Mouse (Mus musculus) heart, embryonic 11.5 days (tissue): ENCODE data around the gene Enpp4. TPM values are rescaled to one million over a fixed set of nuclear protein-coding genes. Genes with fewer than 3 reads are reported as not detected.

Experiments
- ATAC-seq: fragments of 200-750 bp; cut with Nextera tagmentation; replicated peaks from 2 replicates; pipeline ENCODE4 v1.8.0; 2017; ENCODE audit warnings: moderate library complexity; ENCODE audit not compliant: insufficient number of reproducible peaks, low FRiP score, low TSS enrichment
- H3K27ac ChIP-seq: fragments of 300-500 bp; sonication (generic); 2 replicates; pipeline ENCODE4 v1.5.1; 2014; ENCODE audit warnings: mild to moderate bottlenecking, low read depth, low read length
- H3K27me3 ChIP-seq: fragments of 300-500 bp; sonication (generic); 2 replicates; pipeline ENCODE4 v1.6.1; 2014; ENCODE audit warnings: mild to moderate bottlenecking, low read length, mixed read lengths; ENCODE audit not compliant: control insufficient read depth, insufficient read depth
- H3K36me3 ChIP-seq: fragments of 300-500 bp; sonication (generic); 2 replicates; pipeline ENCODE4 v1.6.1; 2014; ENCODE audit warnings: mild to moderate bottlenecking, low read length, moderate library complexity, mixed read lengths; ENCODE audit not compliant: control insufficient read depth, insufficient read depth
- H3K4me1 ChIP-seq: fragments of 300-500 bp; sonication (generic); 2 replicates; pipeline ENCODE4 v1.6.1; 2014; ENCODE audit warnings: low read length; ENCODE audit not compliant: control insufficient read depth, insufficient read depth
- H3K4me2 ChIP-seq: fragments of 300-500 bp; sonication (generic); 2 replicates; pipeline ENCODE4 v1.6.1; 2014; ENCODE audit warnings: mild to moderate bottlenecking, moderate library complexity
- H3K4me3 ChIP-seq: fragments of 300-500 bp; sonication (generic); 2 replicates; pipeline ENCODE4 v1.5.1; 2014; ENCODE audit warnings: low read depth, low read length
- H3K9ac ChIP-seq: fragments of 300-500 bp; sonication (generic); 2 replicates; pipeline ENCODE4 v1.6.1; 2014; ENCODE audit warnings: mild to moderate bottlenecking, low read depth, low read length, moderate library complexity
- H3K9me3 ChIP-seq: fragments of 300-500 bp; sonication (generic); replicated peaks from 2 replicates; pipeline ENCODE4 v1.6.1; 2016; ENCODE audit warnings: low read length; ENCODE audit not compliant: control insufficient read depth
- WGBS: fragments of 180-500 bp; shearing (Covaris S2); extraction: QIAGEN DNeasy Blood & Tissue Kit; methylation state at CpG from one replicate; pipeline ENCODE4 v1.1.7; 2014; ENCODE audit not compliant: insufficient replicate concordance; 5-methylcytosine and 5-hydroxymethylcytosine counted together
- polyA plus RNA-seq: library from polyadenylated mRNA; unstranded; fragments of >200 nt; fragmentation: Nextera tagmentation; extraction: Ambion mirVana; gene quantifications from 2 replicates; pipeline ENCODE4 v1.2.1, GENCODE M21; 2014

The Enpp4 gene
- polyA plus RNA-seq, 1 experiment from 2014 or later: 6.8 TPM

GRCm38 (mm10) chr17:44116584-44116983 lies 11.0 kb upstream of the Enpp4 start:
- 71% methylated on average over 2 of the region's 2 CpGs for WGBS
- no peaks in the 10 kb centered on the region for H3K9me3 ChIP-seq
- no peaks in the 10 kb centered on the region for H3K36me3 ChIP-seq
- H3K4me2 ChIP-seq: no peak overlapping the region
- no peaks in the 10 kb centered on the region for H3K27me3 ChIP-seq
- no peak for ATAC-seq
- no peak overlapping the region for H3K4me3 ChIP-seq
- H3K4me1 ChIP-seq: no peaks in the 10 kb centered on the region
- H3K9ac ChIP-seq: no peak overlapping the region
- H3K27ac ChIP-seq: no peak overlapping the region

DNA sequence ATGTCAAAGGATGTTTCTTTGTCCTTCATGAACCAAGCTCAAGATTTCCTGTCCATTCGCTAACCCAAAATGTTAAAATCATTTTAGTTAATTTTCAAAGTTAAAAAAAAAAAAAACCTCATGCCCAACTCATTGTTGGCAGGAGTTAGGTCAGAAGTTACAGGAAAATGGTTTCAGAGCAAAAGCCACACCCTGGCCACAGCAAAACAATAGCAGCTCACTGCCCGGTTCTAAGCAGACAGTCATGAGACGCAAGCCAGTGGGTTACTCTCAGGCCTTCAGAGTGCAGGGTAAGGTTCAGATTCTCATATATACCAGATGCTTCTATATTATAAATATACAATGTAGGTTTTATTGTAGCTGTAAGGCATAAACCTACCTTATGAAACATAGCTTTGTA lies 2.7 kb upstream of the Enpp4 start:
- peaks cover 3% of the 10 kb centered on the region; the same call in 1 of the 2 replicates for H3K4me1 ChIP-seq

DNA sequence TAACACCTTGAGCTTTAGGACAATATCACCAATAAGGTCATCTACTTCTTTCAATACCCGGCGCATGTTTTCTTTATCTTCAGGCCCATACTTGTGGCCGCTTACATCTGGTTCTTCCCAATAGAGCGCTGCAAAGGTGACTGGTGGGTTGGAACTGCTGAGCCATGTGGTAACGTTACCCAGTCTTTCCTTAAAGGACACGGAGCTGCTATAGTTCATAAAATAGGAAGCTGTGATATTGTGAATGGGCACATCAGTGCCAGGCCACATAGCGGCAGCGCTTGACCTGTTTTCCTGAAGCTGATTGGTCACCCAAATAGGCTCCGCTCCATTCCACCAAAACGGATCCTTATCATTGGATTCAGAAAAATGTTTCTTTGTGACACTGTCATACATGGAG lies 3.6 kb downstream of the Enpp4 start:
- Histone ChIP-seq H3K27me3 (no peaks in the 10 kb centered on the region; the same call in 1 of the 2 replicates), H3K9ac (no peak overlapping the region), H3K4me2 (no peak overlapping the region), H3K9me3 (no peaks in the 10 kb centered on the region), H3K36me3 (no peaks in the 10 kb centered on the region), H3K4me1 (peaks cover 3% of the 10 kb centered on the region; the same call in 1 of the 2 replicates), H3K27ac (no peak overlapping the region), H3K4me3 (no peak overlapping the region)
- WGBS: 86% methylated on average over 10 of the region's 10 CpGs
- no peak for ATAC-seq

More for the DNA sequence above, 2.7 kb upstream of the Enpp4 start:
- ATAC-seq: no peak
- H3K27ac ChIP-seq: no peak overlapping the region
- H3K4me2 ChIP-seq: no peak overlapping the region
- WGBS: 68% methylated on average over 3 of the region's 3 CpGs
- no peaks in the 10 kb centered on the region for H3K36me3 ChIP-seq
- no peak overlapping the region for H3K9ac ChIP-seq
- H3K27me3 ChIP-seq: no peaks in the 10 kb centered on the region
- H3K4me3 ChIP-seq: no peak overlapping the region
- H3K9me3 ChIP-seq: no peaks in the 10 kb centered on the region

DNA sequence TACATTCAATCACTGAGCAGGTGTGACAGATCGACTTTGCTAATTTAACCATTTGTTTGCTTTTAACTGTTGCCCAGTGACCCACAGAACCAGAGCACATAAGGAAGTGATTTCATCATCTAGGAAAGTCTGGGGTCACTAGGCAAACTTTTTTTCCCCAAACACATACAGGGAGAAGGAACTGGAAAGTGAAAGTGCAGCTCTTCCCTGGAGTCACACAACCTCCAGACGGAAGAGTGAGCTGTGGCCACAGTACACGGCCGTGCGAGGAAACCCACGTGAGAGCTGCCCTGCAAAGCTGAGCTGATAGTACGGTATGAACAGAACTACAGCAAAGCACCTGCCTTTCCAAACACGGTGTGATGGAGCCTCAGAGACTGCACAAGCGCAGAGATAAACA lies 4.7 kb downstream of the Enpp4 start:
- ATAC-seq: no peak
- no peak overlapping the region for H3K4me2 ChIP-seq
- WGBS: 73% methylated on average over 9 of the region's 9 CpGs

DNA sequence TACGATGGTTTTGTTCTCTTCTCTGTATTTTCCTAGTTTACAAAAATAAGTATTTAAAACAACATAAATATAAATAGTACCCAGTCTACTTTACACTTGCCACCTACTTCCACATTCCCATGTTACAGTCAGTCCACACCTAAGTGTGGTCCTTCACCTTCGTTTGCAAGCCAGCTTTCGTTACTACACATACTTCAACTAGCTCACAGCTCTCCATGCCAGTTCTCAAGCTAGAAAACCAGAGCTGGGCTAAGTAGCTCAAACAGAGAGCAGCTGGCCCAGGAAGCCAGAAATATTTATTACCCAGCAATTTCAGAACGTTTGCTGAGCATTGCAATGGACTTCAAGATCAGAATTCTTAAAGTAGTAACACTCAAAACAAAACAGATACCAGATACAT lies 5.1 kb downstream of the Enpp4 start:
- Histone ChIP-seq H3K4me2 (no peak overlapping the region), H3K36me3 (no peaks in the 10 kb centered on the region), H3K4me1 (peaks cover 3% of the 10 kb centered on the region; the same call in 1 of the 2 replicates), H3K27ac (no peak overlapping the region), H3K4me3 (no peak overlapping the region), H3K9ac (no peak overlapping the region), H3K9me3 (no peaks in the 10 kb centered on the region), H3K27me3 (no peaks in the 10 kb centered on the region; the same call in 1 of the 2 replicates)
- WGBS: 74% methylated on average over 4 of the region's 4 CpGs
- no peak for ATAC-seq

More for the DNA sequence above, 4.7 kb downstream of the Enpp4 start:
- H3K27me3 ChIP-seq: no peaks in the 10 kb centered on the region; the same call in 1 of the 2 replicates
- peaks cover 3% of the 10 kb centered on the region; the same call in 1 of the 2 replicates for H3K4me1 ChIP-seq
- H3K36me3 ChIP-seq: no peaks in the 10 kb centered on the region
- H3K9ac ChIP-seq: no peak overlapping the region
- no peak overlapping the region for H3K27ac ChIP-seq
- no peak overlapping the region for H3K4me3 ChIP-seq
- H3K9me3 ChIP-seq: no peaks in the 10 kb centered on the region

GRCm38 (mm10) chr17:44091512-44091911 lies 14.1 kb downstream of the Enpp4 start:
- Histone ChIP-seq H3K4me2 (no peak overlapping the region), H3K27me3 (no peaks in the 10 kb centered on the region), H3K36me3 (no peaks in the 10 kb centered on the region), H3K27ac (no peak overlapping the region), H3K9ac (no peak overlapping the region), H3K4me1 (no peaks in the 10 kb centered on the region), H3K9me3 (no peaks in the 10 kb centered on the region), H3K4me3 (no peak overlapping the region)
- ATAC-seq: no peak
- WGBS: 44% methylated on average over 2 of the region's 2 CpGs

- H3K9ac ChIP-seq: no peak overlapping the region
Measured at GRCm38 (mm10) chr17:44090916-44091315, 14.7 kb downstream of the Enpp4 start.

DNA sequence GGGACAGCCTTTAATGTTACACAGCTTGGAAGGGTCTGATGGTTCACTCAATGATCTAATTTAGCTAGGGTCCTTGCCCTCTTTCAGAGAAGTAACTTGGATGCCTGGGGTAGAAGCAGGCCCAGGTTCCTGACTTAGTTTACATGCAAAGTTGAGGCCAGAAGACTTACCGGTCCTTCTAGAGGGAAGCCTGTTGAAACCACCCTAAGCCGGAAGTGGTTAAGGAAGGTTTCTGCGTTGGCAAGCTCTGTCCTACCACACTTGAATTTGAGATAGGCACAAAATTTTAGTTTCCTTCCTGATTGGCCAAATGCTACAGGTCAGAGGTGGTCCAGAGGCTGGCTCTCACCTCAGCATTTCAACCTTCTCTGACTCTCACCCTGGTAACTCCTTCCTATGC lies 17.4 kb downstream of the Enpp4 start:
- no peaks in the 10 kb centered on the region for H3K9me3 ChIP-seq
- H3K27ac ChIP-seq: no peak overlapping the region
- no peaks in the 10 kb centered on the region for H3K27me3 ChIP-seq
- no peaks in the 10 kb centered on the region for H3K36me3 ChIP-seq
- WGBS: 86% methylated on average over 3 of the region's 3 CpGs
- no peak overlapping the region for H3K9ac ChIP-seq
- no peak for ATAC-seq
- H3K4me1 ChIP-seq: no peaks in the 10 kb centered on the region
- H3K4me2 ChIP-seq: no peak overlapping the region
- H3K4me3 ChIP-seq: no peak overlapping the region

More at GRCm38 (mm10) chr17:44090916-44091315, 14.7 kb downstream of the Enpp4 start:
- Histone ChIP-seq H3K9me3 (no peaks in the 10 kb centered on the region), H3K27me3 (no peaks in the 10 kb centered on the region), H3K4me3 (no peak overlapping the region), H3K36me3 (no peaks in the 10 kb centered on the region), H3K4me1 (no peaks in the 10 kb centered on the region), H3K27ac (no peak overlapping the region), H3K4me2 (no peak overlapping the region)
- no peak for ATAC-seq
- whole genome bisulfite sequencing: 69% methylated on average over 2 of the region's 2 CpGs

- Histone ChIP-seq H3K4me3 (no peak overlapping the region), H3K36me3 (no peaks in the 10 kb centered on the region), H3K27me3 (no peaks in the 10 kb centered on the region), H3K9ac (no peak overlapping the region), H3K4me2 (no peak overlapping the region), H3K27ac (no peak overlapping the region), H3K4me1 (no peaks in the 10 kb centered on the region), H3K9me3 (no peaks in the 10 kb centered on the region)
- no peak for ATAC-seq
- 78% methylated on average over 4 of the region's 4 CpGs for WGBS
Measured at GRCm38 (mm10) chr17:44083156-44083555, 22.5 kb downstream of the Enpp4 start.
